Mouse (Mus musculus) CH12.LX (cell line): ENCODE results near the gene Slc39a5. TPM values are rescaled to one million over a fixed set of nuclear protein-coding genes. Genes with fewer than 3 reads are reported as not detected.

Source experiments
- DNase-seq: peaks from one replicate; pipeline ENCODE4 v3.0.0-alpha.2; 2013; ENCODE audit errors: extremely low read depth
- H3K27ac ChIP-seq: 2 replicates; pipeline ENCODE4 v1.5.1; 2012; ENCODE audit warnings: low read depth, mild to moderate bottlenecking, control low read depth, moderate library complexity; ENCODE audit not compliant: insufficient read depth
- H3K27me3 ChIP-seq: replicated peaks from 2 replicates; pipeline ENCODE3; 2012; ENCODE audit warnings: inconsistent platforms
- H3K36me3 ChIP-seq, 2 experiments: replicated peaks in 1 of 2; 2 replicates each; pipeline versions ENCODE3 to v1.6.1; 2012; ENCODE audit warnings: inconsistent platforms in 1 of 2, low read length in 1 of 2, mild to moderate bottlenecking in 1 of 2, mixed read lengths in 1 of 2, moderate library complexity in 1 of 2; ENCODE audit not compliant: control insufficient read depth in 1 of 2, insufficient read depth in 1 of 2
- H3K4me1 ChIP-seq, 2 experiments: 2 replicates each; pipeline ENCODE4 v1.6.1; 2012; ENCODE audit warnings: inconsistent platforms in 1 of 2, moderate library complexity in 1 of 2; ENCODE audit not compliant: insufficient read depth in 2 of 2, control insufficient read depth in 1 of 2
- H3K4me2 ChIP-seq: 2 replicates; pipeline ENCODE4 v1.6.1; 2012; ENCODE audit warnings: low read depth, mild to moderate bottlenecking, control low read depth; ENCODE audit not compliant: poor library complexity, insufficient read depth, severe bottlenecking
- H3K4me3 ChIP-seq, 3 experiments: fragments of 150-350 bp in 1 of 3; sonication (generic) in 1 of 3; replicated peaks in 1 of 3; 2 replicates each; pipeline versions ENCODE3 to v1.5.1; 2011 to 2012; ENCODE audit warnings: low read depth in 2 of 3, low read length in 2 of 3, mild to moderate bottlenecking in 2 of 3, moderate library complexity in 2 of 3, control low read depth in 1 of 3, improper control_type of control experiment in 1 of 3, inconsistent platforms in 1 of 3, mixed read lengths in 1 of 3; ENCODE audit not compliant: poor library complexity in 1 of 3
- H3K79me2 ChIP-seq: replicated peaks from 2 replicates; pipeline ENCODE4 v1.6.1; 2012; ENCODE audit warnings: mild to moderate bottlenecking, moderate library complexity; ENCODE audit not compliant: control insufficient read depth, poor library complexity, insufficient read depth, severe bottlenecking; ENCODE audit errors: extremely low read depth
- H3K9ac ChIP-seq: 2 replicates; pipeline ENCODE4 v1.6.1; 2012; ENCODE audit warnings: low read depth, mild to moderate bottlenecking, control low read depth, moderate library complexity; ENCODE audit not compliant: insufficient read depth
- H3K9me3 ChIP-seq: replicated peaks from 2 replicates; pipeline ENCODE3; 2012; ENCODE audit warnings: low read length, inconsistent platforms, mixed read lengths
- BHLHE40 ChIP-seq: IDR thresholded peaks from 2 replicates; pipeline ENCODE4 v1.6.1; 2011; ENCODE audit warnings: mild to moderate bottlenecking, low read depth, low read length, improper control_type of control experiment
- CHD1 ChIP-seq: IDR thresholded peaks from 2 replicates; pipeline ENCODE4 v1.6.1; 2012; ENCODE audit warnings: low read depth, low read length, improper control_type of control experiment, inconsistent platforms
- CTCF ChIP-seq, 2 experiments: IDR thresholded peaks in 1 of 2; conservative IDR thresholded peaks in 1 of 2; 2 replicates each; pipeline ENCODE4 v1.5.1; 2011 to 2012; ENCODE audit warnings: low read depth in 2 of 2, low read length in 2 of 2, improper control_type of control experiment in 1 of 2, inconsistent platforms in 1 of 2, mild to moderate bottlenecking in 1 of 2, moderate library complexity in 1 of 2
- ELF1 ChIP-seq: IDR thresholded peaks from 2 replicates; pipeline ENCODE4 v1.6.1; 2014; ENCODE audit warnings: low read depth, mild to moderate bottlenecking, inconsistent platforms, low read length, improper control_type of control experiment
- EP300 ChIP-seq: IDR thresholded peaks from 2 replicates; pipeline ENCODE4 v1.6.1; 2011; ENCODE audit warnings: low read length, improper control_type of control experiment
- ETS1 ChIP-seq: conservative IDR thresholded peaks from 2 replicates; pipeline ENCODE4 v1.6.1; 2012; ENCODE audit warnings: low read depth, mild to moderate bottlenecking, inconsistent platforms, low read length, improper control_type of control experiment, moderate library complexity
- HCFC1 ChIP-seq: IDR thresholded peaks from 2 replicates; pipeline ENCODE4 v1.6.1; 2012; ENCODE audit warnings: low read depth, mild to moderate bottlenecking, inconsistent platforms, low read length, improper control_type of control experiment
- IRF4 ChIP-seq: IDR thresholded peaks from 2 replicates; pipeline ENCODE4 v1.6.1; 2014; ENCODE audit warnings: low read depth, mild to moderate bottlenecking, inconsistent platforms, low read length, improper control_type of control experiment
- JUND ChIP-seq: conservative IDR thresholded peaks from 2 replicates; pipeline ENCODE4 v1.6.1; 2011; ENCODE audit warnings: low read depth, low read length, improper control_type of control experiment
- KAT2A ChIP-seq: IDR thresholded peaks from 2 replicates; pipeline ENCODE4 v1.6.1; 2012; ENCODE audit warnings: low read length, improper control_type of control experiment, inconsistent platforms; ENCODE audit not compliant: insufficient replicate concordance
- MAX ChIP-seq: IDR thresholded peaks from 2 replicates; pipeline ENCODE4 v1.6.1; 2011; ENCODE audit warnings: low read length, improper control_type of control experiment
- MYC ChIP-seq: IDR thresholded peaks from 2 replicates; pipeline ENCODE4 v1.6.1; 2011; ENCODE audit warnings: low read depth, mild to moderate bottlenecking, improper control_type of control experiment, low read length
- PAX5 ChIP-seq: IDR thresholded peaks from 2 replicates; pipeline ENCODE4 v1.6.1; 2012; ENCODE audit warnings: low read length, inconsistent platforms, mixed read lengths
- RAD21 ChIP-seq: IDR thresholded peaks from 2 replicates; pipeline ENCODE4 v1.6.1; 2011; ENCODE audit warnings: low read depth, mild to moderate bottlenecking, low read length, improper control_type of control experiment, moderate library complexity
- SMC3 ChIP-seq: IDR thresholded peaks from 2 replicates; pipeline ENCODE4 v1.6.1; 2011; ENCODE audit warnings: low read depth, low read length, improper control_type of control experiment
- TCF12 ChIP-seq: IDR thresholded peaks from 2 replicates; pipeline ENCODE4 v1.6.1; 2014; ENCODE audit warnings: low read depth, mild to moderate bottlenecking, inconsistent platforms, low read length, improper control_type of control experiment
- UBTF ChIP-seq: IDR thresholded peaks from 2 replicates; pipeline ENCODE4 v1.6.1; 2012; ENCODE audit warnings: low read depth, mild to moderate bottlenecking, inconsistent platforms, low read length, improper control_type of control experiment, moderate library complexity
- ZC3H11A ChIP-seq: IDR thresholded peaks from 2 replicates; pipeline ENCODE4 v1.6.1; 2012; ENCODE audit warnings: low read depth, mild to moderate bottlenecking, inconsistent platforms, low read length, improper control_type of control experiment
- ZKSCAN1 ChIP-seq: IDR thresholded peaks from 2 replicates; pipeline ENCODE4 v1.6.1; 2012; ENCODE audit warnings: low read depth, inconsistent platforms, low read length, improper control_type of control experiment, borderline replicate concordance
- ZMIZ1 ChIP-seq: IDR thresholded peaks from 2 replicates; pipeline ENCODE4 v1.6.1; 2012; ENCODE audit warnings: low read depth, mild to moderate bottlenecking, inconsistent platforms, low read length, improper control_type of control experiment
- ZNF384 ChIP-seq: IDR thresholded peaks from 2 replicates; pipeline ENCODE4 v1.6.1; 2012; ENCODE audit warnings: low read depth, low read length, improper control_type of control experiment, inconsistent platforms
- dilution Hi-C: fragments of 300-500 bp; cut with MboI; formaldehyde crosslinking; loops from 2 replicates; pipeline ENCODE4 v1.14.3; 2020; ENCODE audit warnings: low sequenced_read_pairs; ENCODE audit not compliant: extremely low pct_unique_long_range_greater_than_20kb, extremely low pct_ligation_motif_present
- in situ Hi-C: fragments of 300-500 bp; cut with MboI; formaldehyde crosslinking; loops from 3 replicates; pipeline ENCODE4 v1.14.3; 2019; ENCODE audit warnings: low sequenced_read_pairs, low pct_ligation_motif_present, low pct_unique_long_range_greater_than_20kb, mixed read lengths
- polyA plus RNA-seq: library from polyadenylated mRNA; unstranded; fragments of >175 nt; gene quantifications from 2 replicates; pipeline ENCODE4 v1.2.1, GENCODE M21; 2012; ENCODE audit warnings: low read depth; ENCODE audit not compliant: insufficient read length
- total RNA-seq, 2 experiments: library from RNA; depleted of rRNA; stranded (reverse); fragments of 300-350 nt in 1 of 2; fragments of >200 nt in 1 of 2; gene quantifications; 2 replicates each; pipeline ENCODE4 v1.2.3; 2012 to 2014

Slc39a5 gene
- total and polyA plus RNA-seq, 3 experiments: 0.11 TPM; not detected in 2

GRCm38 (mm10) chr10:128441324-128442119 lies 40.5 kb upstream of the Slc39a5 start:
- DNase-seq: no peak
- Histone ChIP-seq H3K4me1 (peaks cover 0 to 17% of the 10 kb centered on the region in 2 experiments; a peak in 2 of 4 replicates), H3K79me2 (no peaks in the 10 kb centered on the region), H3K27ac (no peak overlapping the region), H3K36me3 (peaks cover 34 to 62% of the 10 kb centered on the region in 2 experiments), H3K9ac (no peak overlapping the region), H3K4me3 (no peak overlapping the region), H3K27me3 (no peaks in the 10 kb centered on the region), H3K9me3 (no peaks in the 10 kb centered on the region), H3K4me2 (no peak overlapping the region)
- TF ChIP-seq MAX (no peak), ELF1 (no peak), UBTF (no peak), EP300 (no peak), SMC3 (no peak), CHD1 (no peak), JUND (no peak), IRF4 (no peak), HCFC1 (no peak), BHLHE40 (no peak), ZC3H11A (no peak)
- in situ Hi-C loops: no loop called here
- dilution Hi-C loops: no loop called here

GRCm38 (mm10) chr10:128440407-128440806 lies 39.4 kb upstream of the Slc39a5 start:
- in situ Hi-C loops: no loop called here
- no peaks in the 10 kb centered on the region for H3K27me3 ChIP-seq
- TF ChIP-seq ZKSCAN1: no peak
- TF ChIP-seq KAT2A: no peak
- TF ChIP-seq CHD1: no peak
- no peak for TF ChIP-seq TCF12
- TF ChIP-seq MYC: no peak
- no peak for TF ChIP-seq ZC3H11A
- TF ChIP-seq ZMIZ1: no peak
- peak in 1 of 2 experiments; percentile 62; a peak in 3 of 4 replicates for TF ChIP-seq CTCF (conservative IDR thresholded peaks at IDR 0.05 in 1 of 2, IDR thresholded peaks at IDR 0.05 in 1 of 2; ENCODE audit: low read depth in 2 of 2, low read length in 2 of 2)
- no peak for TF ChIP-seq ETS1
- TF ChIP-seq PAX5: no peak
- TF ChIP-seq UBTF: no peak
- TF ChIP-seq ZNF384: no peak
- peak; percentile 59 for TF ChIP-seq RAD21
- TF ChIP-seq MAX: no peak
- TF ChIP-seq, all 38 proteins: peak for 2
- no peak overlapping the region for H3K4me2 ChIP-seq
- no peaks in the 10 kb centered on the region for H3K9me3 ChIP-seq
- H3K4me1 ChIP-seq: peaks cover 0 to 18% of the 10 kb centered on the region in 2 experiments; a peak in 2 of 4 replicates
- dilution Hi-C loops: no loop called here
- no peak overlapping the region for H3K9ac ChIP-seq
- H3K36me3 ChIP-seq: peaks cover 44 to 74% of the 10 kb centered on the region in 2 experiments
- no peak overlapping the region for H3K4me3 ChIP-seq
- no peak overlapping the region for H3K27ac ChIP-seq
- H3K79me2 ChIP-seq: no peaks in the 10 kb centered on the region
- DNase-seq: no peak
